Mouse (Mus musculus): ENCODE results near the gene Olfr420. TPM values are rescaled to one million over a fixed set of nuclear protein-coding genes. Genes with fewer than 3 reads are reported as not detected.
A peak's percentile ranks its signal among the peaks of the same experiment; 100 is the strongest.

Gene Olfr420
- polyA plus RNA-seq, 1 experiment from 2014 or later, result not detected

GRCm38 (mm10) chr1:174159095-174159494, 3.7 kb downstream of the Olfr420 start:
- H3K4me1 ChIP-seq (ENCODE audit: control insufficient read depth, insufficient read depth, low read length), result no peaks in the 10 kb centered on the region
- no peak for DNase-seq (ENCODE audit: low spot score, missing footprints)
- H3K9ac ChIP-seq (ENCODE audit: low read length), result no peak overlapping the region
- no peaks in the 10 kb centered on the region for H3K9me3 ChIP-seq (ENCODE audit: control insufficient read depth, low read length)
- no peak overlapping the region for H3K4me2 ChIP-seq
- no peak overlapping the region for H3K27ac ChIP-seq (ENCODE audit: low read depth, low read length)
- ATAC-seq (ENCODE audit: low FRiP score), result no peak
- H3K36me3 ChIP-seq (ENCODE audit: control insufficient read depth, insufficient read depth, low read length), result no peaks in the 10 kb centered on the region
- no peak overlapping the region for H3K4me3 ChIP-seq (ENCODE audit: low read depth, low read length)
- WGBS, result 93% methylated on average over 10 of the region's 10 CpGs
- no peaks in the 10 kb centered on the region for H3K27me3 ChIP-seq (ENCODE audit: control insufficient read depth, insufficient read depth, low read length)

- H3K27me3 ChIP-seq (ENCODE audit: control insufficient read depth, insufficient read depth, low read length), result no peaks in the 10 kb centered on the region
- ATAC-seq (ENCODE audit: low FRiP score), result no peak
- no peak overlapping the region for H3K9ac ChIP-seq (ENCODE audit: low read length)
Measured at GRCm38 (mm10) chr1:174169024-174169423, 13.6 kb downstream of the Olfr420 start.

GRCm38 (mm10) chr1:174170706-174171501, 15.5 kb downstream of the Olfr420 start:
- DNase-seq (ENCODE audit: low spot score, missing footprints) (no peak), ATAC-seq (ENCODE audit: low FRiP score) (no peak)
- Histone ChIP-seq H3K9ac (ENCODE audit: low read length) (no peak overlapping the region), H3K4me3 (ENCODE audit: low read depth, low read length) (no peak overlapping the region), H3K27ac (ENCODE audit: low read depth, low read length) (no peak overlapping the region), H3K4me1 (ENCODE audit: control insufficient read depth, insufficient read depth, low read length) (peaks cover 2% of the 10 kb centered on the region; the same call in 1 of the 2 replicates), H3K9me3 (ENCODE audit: control insufficient read depth, low read length) (no peaks in the 10 kb centered on the region), H3K36me3 (ENCODE audit: control insufficient read depth, insufficient read depth, low read length) (no peaks in the 10 kb centered on the region), H3K27me3 (ENCODE audit: control insufficient read depth, insufficient read depth, low read length) (no peaks in the 10 kb centered on the region), H3K4me2 (no peak overlapping the region)
- 88% methylated on average over 5 of the region's 5 CpGs for WGBS

More at GRCm38 (mm10) chr1:174169024-174169423, 13.6 kb downstream of the Olfr420 start:
- Histone ChIP-seq H3K27ac (ENCODE audit: low read depth, low read length) (no peak overlapping the region), H3K4me3 (ENCODE audit: low read depth, low read length) (no peak overlapping the region), H3K4me1 (ENCODE audit: control insufficient read depth, insufficient read depth, low read length) (peaks cover 2% of the 10 kb centered on the region; the same call in 1 of the 2 replicates), H3K9me3 (ENCODE audit: control insufficient read depth, low read length) (no peaks in the 10 kb centered on the region), H3K36me3 (ENCODE audit: control insufficient read depth, insufficient read depth, low read length) (no peaks in the 10 kb centered on the region), H3K4me2 (no peak overlapping the region)
- DNase-seq (ENCODE audit: low spot score, missing footprints), result no peak

- Histone ChIP-seq H3K27ac (ENCODE audit: low read depth, low read length) (no peak overlapping the region), H3K4me1 (ENCODE audit: control insufficient read depth, insufficient read depth, low read length) (peaks cover 2% of the 10 kb centered on the region; the same call in 1 of the 2 replicates), H3K27me3 (ENCODE audit: control insufficient read depth, insufficient read depth, low read length) (no peaks in the 10 kb centered on the region), H3K4me2 (no peak overlapping the region), H3K4me3 (ENCODE audit: low read depth, low read length) (no peak overlapping the region), H3K9me3 (ENCODE audit: control insufficient read depth, low read length) (no peaks in the 10 kb centered on the region), H3K36me3 (ENCODE audit: control insufficient read depth, insufficient read depth, low read length) (no peaks in the 10 kb centered on the region), H3K9ac (ENCODE audit: low read length) (no peak overlapping the region)
- 65% methylated on average over 2 of the region's 2 CpGs for WGBS
- DNase-seq (ENCODE audit: low spot score, missing footprints), result no peak
- peak; percentile 75 for ATAC-seq (ENCODE audit: low FRiP score)
Measured at GRCm38 (mm10) chr1:174171537-174171936, 16.1 kb downstream of the Olfr420 start.

GRCm38 (mm10) chr1:174172605-174173004, 17.2 kb downstream of the Olfr420 start, which contains the start of gene Spta1:
Gene Spta1, plus strand, starts transcription at chr1:174172776.
- no peaks in the 10 kb centered on the region for H3K27me3 ChIP-seq (ENCODE audit: control insufficient read depth, insufficient read depth, low read length)
- 27% methylated on average over 3 of the region's 3 CpGs for WGBS
- H3K9ac ChIP-seq (ENCODE audit: low read length), result no peak within 1 kb of the TSS
- peak; percentile 88 for DNase-seq (ENCODE audit: low spot score, missing footprints)
- H3K9me3 ChIP-seq (ENCODE audit: control insufficient read depth, low read length), result no peaks in the 10 kb centered on the region
- peaks cover 2% of the 10 kb centered on the region; the same call in 1 of the 2 replicates for H3K4me1 ChIP-seq (ENCODE audit: control insufficient read depth, insufficient read depth, low read length)
- no peak within 1 kb of the TSS for H3K4me2 ChIP-seq
- no peak within 1 kb of the TSS for H3K4me3 ChIP-seq (ENCODE audit: low read depth, low read length)
- no peak within 1 kb of the TSS for H3K27ac ChIP-seq (ENCODE audit: low read depth, low read length)
- H3K36me3 ChIP-seq (ENCODE audit: control insufficient read depth, insufficient read depth, low read length), result no peaks in the 10 kb centered on the region
- peak; percentile 64; the same call in 1 of the 2 replicates for ATAC-seq (ENCODE audit: low FRiP score)

- 86% methylated on average over 7 of the region's 7 CpGs for WGBS
- Histone ChIP-seq H3K4me2 (no peak overlapping the region), H3K4me3 (ENCODE audit: low read depth, low read length) (no peak overlapping the region), H3K9me3 (ENCODE audit: control insufficient read depth, low read length) (no peaks in the 10 kb centered on the region), H3K4me1 (ENCODE audit: control insufficient read depth, insufficient read depth, low read length) (no peaks in the 10 kb centered on the region), H3K36me3 (ENCODE audit: control insufficient read depth, insufficient read depth, low read length) (no peaks in the 10 kb centered on the region), H3K27ac (ENCODE audit: low read depth, low read length) (no peak overlapping the region), H3K9ac (ENCODE audit: low read length) (no peak overlapping the region), H3K27me3 (ENCODE audit: control insufficient read depth, insufficient read depth, low read length) (no peaks in the 10 kb centered on the region)
- DNase-seq (ENCODE audit: low spot score, missing footprints), result no peak
- no peak for ATAC-seq (ENCODE audit: low FRiP score)
Measured at GRCm38 (mm10) chr1:174204699-174205098, 49.3 kb downstream of the Olfr420 start.

Other genes starting within 250 kb of the Olfr420 start
- 0.15 and 0.19 TPM in 2 replicates for gene Ifi211, start 242.6 kb upstream of the Olfr420 start, polyA plus RNA-seq (2014; fragmentation: Nextera tagmentation; extraction: Ambion mirVana)
- 0.36 and 0.58 TPM in 2 replicates for gene Mndal, start 213.1 kb upstream of the Olfr420 start, polyA plus RNA-seq (2014; fragmentation: Nextera tagmentation; extraction: Ambion mirVana)
- gene Ifi203, start 213.0 kb upstream of the Olfr420 start, polyA plus RNA-seq (2014; fragmentation: Nextera tagmentation; extraction: Ambion mirVana), result 0.10 TPM in 1 of 2 replicates, not detected in the other
- not detected in 2 replicates for gene Ifi202b, start 172.9 kb upstream of the Olfr420 start, polyA plus RNA-seq (2014; fragmentation: Nextera tagmentation; extraction: Ambion mirVana)
- not detected in 2 replicates for gene Ifi205, start 123.8 kb upstream of the Olfr420 start, polyA plus RNA-seq (2014; fragmentation: Nextera tagmentation; extraction: Ambion mirVana)
- not detected in 2 replicates for gene Olfr433, start 114.9 kb upstream of the Olfr420 start, polyA plus RNA-seq (2014; fragmentation: Nextera tagmentation; extraction: Ambion mirVana)
- gene Olfr432, start 106.4 kb upstream of the Olfr420 start, polyA plus RNA-seq (2014; fragmentation: Nextera tagmentation; extraction: Ambion mirVana), result not detected in 2 replicates
- not detected in 2 replicates for gene Olfr430, start 89.0 kb upstream of the Olfr420 start, polyA plus RNA-seq (2014; fragmentation: Nextera tagmentation; extraction: Ambion mirVana)
- gene Olfr429, start 71.3 kb upstream of the Olfr420 start, polyA plus RNA-seq (2014; fragmentation: Nextera tagmentation; extraction: Ambion mirVana), result not detected in 2 replicates
- gene Olfr427, start 58.7 kb upstream of the Olfr420 start, polyA plus RNA-seq (2014; fragmentation: Nextera tagmentation; extraction: Ambion mirVana), result not detected in 2 replicates
- not detected in 2 replicates for gene Olfr231, start 34.5 kb upstream of the Olfr420 start, polyA plus RNA-seq (2014; fragmentation: Nextera tagmentation; extraction: Ambion mirVana)
- not detected in 2 replicates for gene Olfr424, start 24.1 kb upstream of the Olfr420 start, polyA plus RNA-seq (2014; fragmentation: Nextera tagmentation; extraction: Ambion mirVana)
- 2.1 TPM in 2 replicates for gene Spta1, start 17.1 kb downstream of the Olfr420 start, polyA plus RNA-seq (2014; fragmentation: Nextera tagmentation; extraction: Ambion mirVana)
- not detected in 2 replicates for gene Olfr419, start 96.4 kb downstream of the Olfr420 start, polyA plus RNA-seq (2014; fragmentation: Nextera tagmentation; extraction: Ambion mirVana)
- gene Mptx1, start 174.9 kb downstream of the Olfr420 start, polyA plus RNA-seq (2014; fragmentation: Nextera tagmentation; extraction: Ambion mirVana), result not detected in 2 replicates
- gene Olfr417, start 209.5 kb downstream of the Olfr420 start, polyA plus RNA-seq (2014; fragmentation: Nextera tagmentation; extraction: Ambion mirVana), result not detected in 2 replicates
- gene Olfr248, start 235.4 kb downstream of the Olfr420 start, polyA plus RNA-seq (2014; fragmentation: Nextera tagmentation; extraction: Ambion mirVana), result not detected in 2 replicates